Mouse (Mus musculus) heart, embryonic 12.5 days (tissue): ENCODE results near the gene Heatr5b. TPM values are rescaled to one million over a fixed set of nuclear protein-coding genes. Genes with fewer than 3 reads are reported as not detected.

Experiments used
- ATAC-seq: fragments of 200-750 bp; cut with Nextera tagmentation; 2 replicates; pipeline ENCODE4 v1.8.0; 2017; ENCODE audit warnings: moderate TSS enrichment, moderate library complexity; ENCODE audit not compliant: insufficient number of reproducible peaks, low FRiP score
- H3K27ac ChIP-seq: fragments of 300-500 bp; sonication (generic); 2 replicates; pipeline ENCODE4 v1.5.1; 2016; ENCODE audit warnings: mild to moderate bottlenecking, moderate library complexity; ENCODE audit not compliant: poor library complexity, severe bottlenecking
- H3K27me3 ChIP-seq: fragments of 300-500 bp; sonication (generic); replicated peaks from 2 replicates; pipeline ENCODE4 v1.6.1; 2016; ENCODE audit warnings: mild to moderate bottlenecking, moderate library complexity
- H3K36me3 ChIP-seq: fragments of 300-500 bp; sonication (generic); 2 replicates; pipeline ENCODE4 v1.6.1; 2016; ENCODE audit warnings: mild to moderate bottlenecking, moderate library complexity
- H3K4me1 ChIP-seq: fragments of 300-500 bp; sonication (generic); replicated peaks from 2 replicates; pipeline ENCODE4 v1.6.1; 2016; ENCODE audit warnings: mild to moderate bottlenecking
- H3K4me2 ChIP-seq: fragments of 300-500 bp; sonication (generic); 2 replicates; pipeline ENCODE4 v1.6.1; 2016; ENCODE audit warnings: mild to moderate bottlenecking, moderate library complexity
- H3K4me3 ChIP-seq: fragments of 300-500 bp; sonication (generic); 2 replicates; pipeline ENCODE4 v1.5.1; 2016; ENCODE audit warnings: mild to moderate bottlenecking
- H3K9ac ChIP-seq: fragments of 300-500 bp; sonication (generic); 2 replicates; pipeline ENCODE4 v1.6.1; 2016; ENCODE audit warnings: mild to moderate bottlenecking, moderate library complexity
- H3K9me3 ChIP-seq: fragments of 300-500 bp; sonication (generic); replicated peaks from 2 replicates; pipeline ENCODE4 v1.6.1; 2016; ENCODE audit warnings: mild to moderate bottlenecking, moderate library complexity
- WGBS: fragments of 180-500 bp; shearing (Covaris S2); methylation state at CpG from one replicate; pipeline ENCODE4 v1.1.7; 2016; 5-methylcytosine and 5-hydroxymethylcytosine counted together
- polyA plus RNA-seq: library from polyadenylated mRNA; unstranded; fragments of >200 nt; fragmentation: Nextera tagmentation; extraction: Ambion mirVana; gene quantifications from 2 replicates; pipeline ENCODE4 v1.2.1, GENCODE M21; 2016

The Heatr5b gene
- polyA plus RNA-seq = 23.8 and 25.1 TPM in 2 replicates

GRCm38 (mm10) chr17:78834856-78835835 is at the start of gene Heatr5b, which contains the start of gene Gpatch11:
Gene Heatr5b, minus strand, starts transcription at chr17:78835364.
Gene Gpatch11, plus strand, starts transcription at chr17:78835567.
- WGBS = under 1% methylated on average over 80 of the region's 81 CpGs
- ATAC-seq = peak; percentile 99

DNA sequence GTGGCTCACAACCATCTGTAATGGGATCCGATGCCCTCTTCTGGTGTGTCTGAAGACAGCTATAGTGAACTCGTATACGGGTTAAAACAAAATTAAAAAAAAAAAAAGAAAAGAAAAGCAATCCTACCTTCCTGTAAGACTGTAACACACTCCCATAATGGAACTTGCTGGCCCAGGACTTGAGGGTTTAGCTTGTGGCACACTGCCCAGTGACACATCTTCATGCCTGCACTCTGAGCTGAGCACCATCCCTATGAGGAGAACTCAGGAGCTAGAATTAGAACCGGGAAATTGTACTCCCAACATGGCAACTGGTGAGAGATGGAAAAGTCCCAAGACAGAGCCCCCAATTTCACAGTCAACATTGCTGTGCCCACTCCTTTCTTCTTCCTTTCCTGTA is 48.1 kb upstream of the Heatr5b start:
- no peaks in the 10 kb centered on the region for H3K27me3 ChIP-seq
- H3K36me3 ChIP-seq = peaks cover 6% of the 10 kb centered on the region
- peaks cover 14% of the 10 kb centered on the region for H3K4me1 ChIP-seq
- 0 out of 2 replicates have a peak overlapping the region, but pooled peaks have one; percentile 82 for H3K9ac ChIP-seq
- 89% methylated on average over 4 of the region's 4 CpGs for whole genome bisulfite sequencing
- no peaks in the 10 kb centered on the region for H3K9me3 ChIP-seq
- ATAC-seq = no peak
- H3K4me2 ChIP-seq = no peak overlapping the region
- no peak overlapping the region for H3K4me3 ChIP-seq
- H3K27ac ChIP-seq = no peak overlapping the region

More at GRCm38 (mm10) chr17:78834856-78835835, at the start of gene Heatr5b, which contains the start of gene Gpatch11:
- no peaks in the 10 kb centered on the region for H3K27me3 ChIP-seq
- H3K36me3 ChIP-seq = peaks cover 31% of the 10 kb centered on the region
- peak within 1 kb of the TSS; percentile 94 for H3K9ac ChIP-seq
- H3K4me2 ChIP-seq = peak within 1 kb of the TSS; percentile 90
- no peaks in the 10 kb centered on the region for H3K9me3 ChIP-seq
- 0 out of 2 replicates have a peak, but pooled peaks cover 5% of the 10 kb centered on the region for H3K4me1 ChIP-seq
- H3K4me3 ChIP-seq = peak within 1 kb of the TSS; percentile 91
- peak within 1 kb of the TSS; percentile 86 for H3K27ac ChIP-seq

- WGBS = 1% methylated on average over 28 of the region's 28 CpGs
- H3K4me3 ChIP-seq = peak within 1 kb of the TSS; percentile 69
- peak within 1 kb of the TSS; percentile 82 for H3K9ac ChIP-seq
- peak within 1 kb of the TSS; percentile 79 for H3K4me2 ChIP-seq
- no peaks in the 10 kb centered on the region for H3K27me3 ChIP-seq
- H3K9me3 ChIP-seq = no peaks in the 10 kb centered on the region
- ATAC-seq = peak; percentile 96
- peak within 1 kb of the TSS; percentile 85 for H3K27ac ChIP-seq
- peaks cover 13% of the 10 kb centered on the region for H3K36me3 ChIP-seq
- H3K4me1 ChIP-seq = peaks cover 14% of the 10 kb centered on the region
Observed at GRCm38 (mm10) chr17:78882401-78883112, 47.4 kb upstream of the Heatr5b start, which contains the start of gene Eif2ak2. Gene Eif2ak2, minus strand, starts transcription at chr17:78882573.

DNA sequence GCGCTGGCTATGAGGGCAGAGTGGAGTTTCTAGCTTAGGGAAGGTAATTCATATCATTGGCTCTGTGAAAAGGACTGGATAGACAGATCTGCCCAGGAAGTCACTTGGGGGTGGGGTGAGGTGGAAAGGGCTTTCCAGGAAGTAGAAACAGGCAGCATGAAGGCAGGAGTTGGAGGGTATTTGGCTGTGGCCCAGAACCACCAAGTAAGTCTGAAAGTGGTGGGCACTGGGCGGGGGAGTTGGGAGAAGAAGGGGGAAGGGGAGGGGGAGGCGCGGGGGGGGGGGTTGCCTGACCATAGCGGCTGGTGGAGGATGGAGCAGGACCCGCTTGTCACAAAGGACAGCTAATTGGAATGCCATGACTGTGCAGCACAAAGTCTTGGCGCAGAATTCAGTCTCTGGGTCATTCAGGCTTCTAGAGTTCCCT is 46.7 kb upstream of the Heatr5b start:
- H3K27me3 ChIP-seq = no peaks in the 10 kb centered on the region
- H3K4me2 ChIP-seq = peak overlapping the region; percentile 79
- peaks cover 15% of the 10 kb centered on the region for H3K36me3 ChIP-seq
- no peaks in the 10 kb centered on the region for H3K9me3 ChIP-seq
- peak overlapping the region; percentile 85 for H3K27ac ChIP-seq
- peaks cover 14% of the 10 kb centered on the region for H3K4me1 ChIP-seq
- peak overlapping the region; percentile 82 for H3K9ac ChIP-seq
- ATAC-seq = peak; percentile 56; the same call in 1 of the 2 replicates
- H3K4me3 ChIP-seq = peak overlapping the region; percentile 69
- WGBS = 13% methylated on average over 6 of the region's 7 CpGs

DNA sequence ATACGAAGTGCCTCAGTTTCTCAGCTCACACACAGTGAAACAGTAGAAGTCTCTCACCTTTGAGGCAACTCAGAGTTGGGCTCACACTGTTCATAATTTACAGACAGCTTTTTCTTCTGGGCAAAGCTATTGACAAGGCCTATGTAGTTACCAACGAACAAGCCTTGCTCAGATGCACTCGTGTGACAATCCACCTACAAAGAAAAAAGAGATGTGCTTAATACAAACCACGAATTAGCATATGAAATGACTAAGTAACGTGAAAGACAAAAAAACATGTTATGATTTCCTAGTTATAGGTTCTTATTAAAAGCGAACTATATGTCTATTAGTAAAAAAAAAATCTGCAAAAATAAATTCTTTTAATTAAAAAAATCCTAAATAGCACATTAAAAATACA is 38.7 kb upstream of the Heatr5b start:
- Histone ChIP-seq H3K9me3 (no peaks in the 10 kb centered on the region), H3K4me3 (no peak overlapping the region), H3K36me3 (peaks cover 64% of the 10 kb centered on the region), H3K9ac (no peak overlapping the region), H3K27ac (no peak overlapping the region), H3K4me2 (no peak overlapping the region), H3K27me3 (no peaks in the 10 kb centered on the region), H3K4me1 (no peaks in the 10 kb centered on the region)
- no peak for ATAC-seq
- 87% methylated on average over 6 of the region's 6 CpGs for WGBS

DNA sequence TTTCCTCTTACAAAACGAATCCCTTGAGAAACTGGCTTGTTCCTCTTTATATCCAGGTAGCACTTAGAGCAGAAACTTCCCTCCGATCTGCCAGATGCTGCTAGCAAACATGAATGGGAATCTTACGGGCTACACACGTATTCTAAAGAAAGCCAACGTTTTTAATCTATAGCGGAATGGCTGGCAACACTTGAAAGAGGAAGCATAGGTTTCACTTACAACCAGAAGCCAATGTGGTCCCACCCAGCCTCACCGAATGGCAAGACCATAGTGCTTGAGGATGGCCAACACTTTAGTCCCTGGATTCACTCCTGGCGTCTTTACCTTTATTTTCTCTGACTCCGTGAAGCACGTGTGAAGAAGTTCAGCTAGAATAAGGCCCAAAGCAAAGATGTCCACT is 21.1 kb upstream of the Heatr5b start:
- Histone ChIP-seq H3K4me2 (no peak overlapping the region), H3K4me3 (no peak overlapping the region)

GRCm38 (mm10) chr17:78842271-78842928 is 7.2 kb upstream of the Heatr5b start:
- H3K27me3 ChIP-seq = no peaks in the 10 kb centered on the region
- peaks cover 78% of the 10 kb centered on the region for H3K36me3 ChIP-seq
- no peak overlapping the region for H3K27ac ChIP-seq
- no peak overlapping the region for H3K9ac ChIP-seq
- no peaks in the 10 kb centered on the region for H3K4me1 ChIP-seq
- H3K9me3 ChIP-seq = no peaks in the 10 kb centered on the region
- no peak for ATAC-seq
- H3K4me2 ChIP-seq = no peak overlapping the region
- H3K4me3 ChIP-seq = no peak overlapping the region
- 89% methylated on average over 7 of the region's 7 CpGs for WGBS

More for the DNA sequence above, 21.1 kb upstream of the Heatr5b start:
- H3K36me3 ChIP-seq = peaks cover 75% of the 10 kb centered on the region
- H3K27ac ChIP-seq = no peak overlapping the region
- no peak overlapping the region for H3K9ac ChIP-seq
- H3K9me3 ChIP-seq = no peaks in the 10 kb centered on the region
- no peak for ATAC-seq
- no peaks in the 10 kb centered on the region for H3K27me3 ChIP-seq
- no peaks in the 10 kb centered on the region for H3K4me1 ChIP-seq
- WGBS = 83% methylated on average over 10 of the region's 10 CpGs

DNA sequence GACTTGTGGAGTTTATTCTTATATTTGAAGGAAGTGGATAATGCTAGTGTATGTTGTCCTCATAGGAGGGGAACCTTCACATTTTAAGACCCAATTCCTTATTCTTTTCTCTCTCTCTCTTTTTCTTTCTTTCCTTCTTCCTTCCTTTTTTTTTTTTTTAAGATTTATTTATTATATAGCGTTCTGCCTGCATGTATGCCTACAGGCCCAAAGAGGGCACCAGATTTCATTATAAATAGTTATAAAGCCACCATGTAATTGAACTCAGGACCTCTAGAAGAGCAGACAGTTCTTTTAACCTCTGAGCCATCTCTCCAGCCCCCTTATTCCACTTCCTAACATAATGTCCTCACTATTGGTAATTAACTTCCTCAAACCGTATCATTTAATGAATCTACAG is 892 bp upstream of the Heatr5b start:
- peak overlapping the region; percentile 90 for H3K4me2 ChIP-seq
- peaks cover 28% of the 10 kb centered on the region for H3K36me3 ChIP-seq
- H3K27me3 ChIP-seq = no peaks in the 10 kb centered on the region
- H3K9me3 ChIP-seq = no peaks in the 10 kb centered on the region
- 0 out of 2 replicates have a peak, but pooled peaks cover 5% of the 10 kb centered on the region for H3K4me1 ChIP-seq
- no peak for ATAC-seq
- H3K4me3 ChIP-seq = peak overlapping the region; percentile 91
- peak overlapping the region; percentile 67 for H3K9ac ChIP-seq
- 39% methylated on average over 2 of the region's 2 CpGs for WGBS
- peak overlapping the region; percentile 84 for H3K27ac ChIP-seq

DNA sequence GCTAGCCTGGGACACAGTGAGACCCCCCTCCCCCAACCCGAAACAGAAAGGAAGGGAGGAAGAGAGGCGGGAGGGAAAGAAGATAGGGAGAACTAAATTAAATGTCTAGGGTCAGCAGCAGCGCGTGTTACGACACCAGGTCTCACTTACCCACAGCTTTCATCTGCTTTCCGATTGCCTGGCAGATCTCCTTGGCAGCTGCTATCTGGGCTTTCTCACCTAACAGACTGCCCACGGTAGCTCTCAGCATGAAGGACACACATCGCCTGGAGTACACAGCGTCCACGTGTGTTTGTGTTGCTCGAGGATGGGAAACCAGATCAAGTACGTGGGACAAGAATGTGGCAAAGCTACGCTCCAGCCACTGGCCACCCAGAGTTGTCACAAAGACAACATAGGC is 10.8 kb downstream of the Heatr5b start:
- Histone ChIP-seq H3K4me2 (peak overlapping the region; percentile 5; the same call in 1 of the 2 replicates), H3K4me3 (no peak overlapping the region), H3K9me3 (no peaks in the 10 kb centered on the region), H3K4me1 (peaks cover 7% of the 10 kb centered on the region), H3K27ac (peak overlapping the region; percentile 37), H3K9ac (no peak overlapping the region), H3K27me3 (no peaks in the 10 kb centered on the region), H3K36me3 (peaks cover 74% of the 10 kb centered on the region)
- whole genome bisulfite sequencing = 57% methylated on average over 13 of the region's 13 CpGs
- ATAC-seq = no peak

DNA sequence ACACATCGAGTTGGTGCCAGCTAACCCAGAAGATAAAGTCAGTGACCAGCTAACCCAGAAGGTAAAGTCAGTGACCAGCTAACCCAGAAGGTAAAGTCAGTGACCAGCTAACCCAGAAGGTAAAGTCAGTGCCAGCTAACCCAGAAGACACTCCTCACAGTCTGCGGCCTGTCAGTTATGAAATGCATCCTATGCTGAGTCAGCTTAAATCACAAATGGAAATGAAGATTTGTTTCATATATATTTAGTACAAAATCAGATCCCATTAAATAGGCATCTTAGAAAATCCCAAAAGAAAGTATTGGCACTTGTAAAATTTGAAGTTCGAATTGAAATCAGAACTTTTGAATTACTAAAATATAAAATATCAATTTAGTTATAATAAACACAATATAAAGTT is 25.6 kb downstream of the Heatr5b start:
- Histone ChIP-seq H3K27me3 (no peaks in the 10 kb centered on the region), H3K27ac (no peak overlapping the region), H3K4me1 (0 out of 2 replicates have a peak, but pooled peaks cover 3% of the 10 kb centered on the region), H3K4me2 (no peak overlapping the region), H3K9ac (no peak overlapping the region), H3K4me3 (no peak overlapping the region), H3K36me3 (peaks cover 43% of the 10 kb centered on the region), H3K9me3 (no peaks in the 10 kb centered on the region)
- 80% methylated on average over 3 of the region's 3 CpGs for WGBS
- ATAC-seq = no peak
